Mouse (Mus musculus) urinary bladder, postnatal 10 days (tissue): ENCODE results near the gene Fkbp4.

Experiments used
- DNase-seq: peaks from one replicate; pipeline ENCODE4 v3.0.0; 2022; ENCODE audit warnings: low spot score

The Fkbp4 gene

GRCm38 (mm10) chr6:128438317-128438870, at the start of gene Fkbp4:
Gene Fkbp4 (minus strand): TSS chr6:128438677.
- DNase-seq = peak; percentile 70

DNA sequence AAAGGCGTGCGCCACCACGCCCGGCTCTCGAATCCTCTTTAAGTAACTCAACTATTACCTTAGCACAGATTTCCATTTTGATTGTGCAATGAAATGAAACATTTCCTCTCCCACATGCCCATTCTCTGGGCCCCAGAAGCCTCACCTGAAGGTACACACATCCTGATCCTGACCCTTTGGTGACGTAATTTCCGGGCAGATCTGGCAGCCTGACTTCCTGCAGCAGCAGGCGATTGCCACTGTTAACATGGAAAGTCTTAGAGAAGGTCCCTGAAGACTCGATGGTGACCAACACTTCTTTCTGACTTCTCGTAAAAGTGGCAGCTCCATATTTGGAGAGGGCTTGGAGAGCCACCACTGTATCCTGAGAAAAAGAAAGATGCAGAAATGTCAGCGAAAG, 49.3 kb upstream of the Fkbp4 start:
- DNase-seq = no peak

GRCm38 (mm10) chr6:128479463-128480454, 41.3 kb upstream of the Fkbp4 start:
- peak; percentile 96 for DNase-seq

GRCm38 (mm10) chr6:128477495-128477894, 39.0 kb upstream of the Fkbp4 start:
- no peak for DNase-seq

GRCm38 (mm10) chr6:128474112-128474511, 35.6 kb upstream of the Fkbp4 start:
- DNase-seq = no peak

GRCm38 (mm10) chr6:128469451-128469850, 31.0 kb upstream of the Fkbp4 start:
- no peak for DNase-seq

- DNase-seq = no peak
These were observed 28.8 kb upstream of the Fkbp4 start for GRCm38 (mm10) chr6:128467298-128467697.

GRCm38 (mm10) chr6:128466563-128466962, 28.1 kb upstream of the Fkbp4 start:
- no peak for DNase-seq

GRCm38 (mm10) chr6:128466043-128466442, 27.6 kb upstream of the Fkbp4 start:
- no peak for DNase-seq

- no peak for DNase-seq
These were observed 26.5 kb upstream of the Fkbp4 start for GRCm38 (mm10) chr6:128464996-128465395.

DNA sequence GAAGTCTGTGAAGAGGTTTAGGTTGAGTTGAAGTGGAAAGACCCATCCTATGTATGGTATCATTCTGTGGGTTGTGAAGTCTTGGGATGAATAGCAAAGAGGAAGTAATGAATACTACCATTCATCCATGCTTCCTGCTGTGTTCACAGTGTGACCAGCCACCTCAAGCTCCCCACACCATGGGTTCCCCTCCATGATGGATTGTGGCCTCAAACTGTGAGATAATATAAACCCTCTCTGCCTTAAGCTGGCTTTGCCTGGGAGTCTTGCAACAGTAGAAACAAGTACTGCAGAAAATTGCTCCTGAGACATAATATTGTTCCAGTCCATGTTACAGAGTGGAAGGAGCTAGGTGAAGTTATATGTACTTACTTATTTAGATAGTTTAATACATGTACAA, 23.1 kb upstream of the Fkbp4 start:
- no peak for DNase-seq

- DNase-seq = no peak
These were observed 22.4 kb upstream of the Fkbp4 start for GRCm38 (mm10) chr6:128460729-128461503.

- no peak for DNase-seq
These were observed 21.8 kb upstream of the Fkbp4 start for GRCm38 (mm10) chr6:128460321-128460720.

DNA sequence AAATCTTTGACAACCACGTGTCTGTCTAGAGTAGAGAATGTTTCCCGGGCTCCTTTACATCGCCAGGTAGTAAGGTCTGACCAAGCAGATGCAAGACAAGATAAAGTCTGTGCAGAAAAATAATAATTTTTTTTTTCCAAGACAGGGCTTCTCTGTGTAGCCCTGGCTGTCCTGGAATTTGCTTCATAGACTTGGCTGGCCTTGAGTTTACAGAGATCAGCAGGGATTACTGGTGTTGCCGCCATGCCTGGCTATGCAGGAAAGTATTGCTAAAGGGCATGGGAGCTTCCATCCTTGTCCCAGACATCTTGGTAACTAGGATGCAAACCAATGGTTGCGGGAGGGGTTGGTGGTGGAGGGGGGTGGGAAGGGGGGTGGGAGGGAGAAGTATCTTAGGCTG, 18.7 kb upstream of the Fkbp4 start:
- no peak for DNase-seq

DNA sequence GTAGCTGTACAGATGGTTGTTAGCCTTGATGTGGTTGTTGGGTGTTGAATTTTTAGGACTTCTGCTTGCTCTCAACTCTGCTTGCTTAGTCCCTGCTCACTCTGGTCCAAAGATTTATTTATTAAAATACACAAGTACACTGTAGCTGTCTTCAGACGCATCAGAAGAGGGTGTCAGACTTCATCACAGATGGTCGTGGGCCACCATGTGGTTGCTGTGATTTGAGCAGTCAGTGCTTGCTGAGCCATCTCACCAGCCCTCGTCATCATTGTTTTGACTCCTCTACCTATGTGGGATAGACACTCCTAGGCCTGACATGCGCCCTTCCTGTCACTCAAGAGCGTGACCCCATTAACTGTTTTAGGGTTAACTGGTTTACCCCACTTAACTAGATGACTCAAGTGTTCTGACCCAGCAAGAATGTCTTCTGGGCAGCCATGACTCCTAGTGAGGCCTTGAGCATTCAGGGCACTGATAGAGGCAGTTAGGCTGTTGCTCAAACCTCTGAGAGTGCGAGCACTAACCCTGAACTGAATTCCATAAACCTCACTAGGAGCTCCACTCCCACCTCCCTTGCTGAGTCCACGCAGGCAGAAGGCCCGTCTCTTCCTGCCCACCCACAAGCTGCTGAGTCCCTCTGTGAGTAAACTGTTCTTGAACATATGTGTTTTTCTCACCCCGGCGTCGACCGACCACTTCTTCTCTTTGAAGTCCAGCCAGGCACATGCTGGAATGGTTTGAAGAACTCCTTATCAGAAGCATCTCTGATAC, 17.5 kb upstream of the Fkbp4 start:
- no peak for DNase-seq

- DNase-seq = no peak
These were observed 8.6 kb upstream of the Fkbp4 start for GRCm38 (mm10) chr6:128447063-128447462.

DNA sequence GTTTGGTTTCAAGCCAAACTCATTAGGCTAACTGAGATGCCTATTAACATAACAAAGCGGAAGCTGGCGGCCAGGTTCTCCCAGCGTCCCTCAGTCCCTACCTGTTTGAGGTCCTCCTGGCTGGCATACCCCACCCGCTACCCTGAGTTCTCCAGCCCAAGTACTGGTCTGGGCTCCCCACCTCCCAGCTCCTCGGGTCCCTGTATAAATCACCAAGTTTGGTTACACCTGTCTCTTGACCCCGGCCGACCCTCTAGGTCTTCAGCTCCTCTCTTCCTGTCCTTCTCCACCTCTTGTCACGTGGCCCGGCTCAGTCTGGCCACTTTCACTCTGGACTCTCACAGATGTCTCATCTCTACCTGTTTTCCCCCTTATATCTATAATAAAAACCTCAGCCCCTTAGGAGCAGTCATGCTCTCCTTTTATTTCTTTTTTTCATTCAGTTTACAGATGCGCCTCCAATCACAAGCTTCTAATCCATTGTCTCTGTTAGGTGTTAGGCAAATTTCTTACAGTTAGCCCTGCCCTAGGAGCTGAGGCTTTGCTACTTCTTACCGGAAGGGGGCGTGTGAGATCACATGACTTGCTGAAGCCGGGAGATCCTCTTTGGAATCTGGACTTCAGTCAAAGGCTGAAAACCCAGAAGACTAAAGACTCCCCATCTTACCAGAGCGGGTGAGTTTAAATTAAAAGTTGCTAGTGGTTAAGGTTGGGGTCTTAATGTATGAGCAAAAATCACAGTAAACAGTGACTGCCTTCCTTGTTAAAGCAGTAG, 7.5 kb upstream of the Fkbp4 start:
- DNase-seq = no peak

GRCm38 (mm10) chr6:128440238-128440637, 1.8 kb upstream of the Fkbp4 start:
- no peak for DNase-seq

DNA sequence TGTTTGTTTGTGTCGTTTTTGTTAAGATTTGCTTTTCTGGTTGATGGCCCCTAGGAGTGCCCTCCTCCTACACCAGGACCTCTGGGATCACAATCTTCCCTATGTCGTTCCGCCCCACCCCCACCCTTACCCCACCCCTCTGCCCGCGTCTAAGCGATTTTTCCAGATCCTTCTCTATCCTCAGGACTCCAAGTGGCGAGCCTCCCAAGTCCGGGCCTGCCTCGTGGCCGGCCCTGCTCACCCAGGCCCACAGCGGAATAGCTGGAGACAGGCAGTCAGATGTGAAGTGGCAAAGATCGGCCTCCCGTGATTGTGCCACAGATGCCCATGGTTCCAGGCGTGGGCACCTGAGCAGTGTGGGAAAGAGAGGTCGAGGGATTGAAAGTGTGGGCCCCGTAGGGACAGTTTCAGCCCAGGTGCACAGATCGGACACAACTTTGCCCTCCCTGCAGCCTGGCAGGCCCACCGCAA, 429 bp upstream of the Fkbp4 start:
- no peak for DNase-seq

DNA sequence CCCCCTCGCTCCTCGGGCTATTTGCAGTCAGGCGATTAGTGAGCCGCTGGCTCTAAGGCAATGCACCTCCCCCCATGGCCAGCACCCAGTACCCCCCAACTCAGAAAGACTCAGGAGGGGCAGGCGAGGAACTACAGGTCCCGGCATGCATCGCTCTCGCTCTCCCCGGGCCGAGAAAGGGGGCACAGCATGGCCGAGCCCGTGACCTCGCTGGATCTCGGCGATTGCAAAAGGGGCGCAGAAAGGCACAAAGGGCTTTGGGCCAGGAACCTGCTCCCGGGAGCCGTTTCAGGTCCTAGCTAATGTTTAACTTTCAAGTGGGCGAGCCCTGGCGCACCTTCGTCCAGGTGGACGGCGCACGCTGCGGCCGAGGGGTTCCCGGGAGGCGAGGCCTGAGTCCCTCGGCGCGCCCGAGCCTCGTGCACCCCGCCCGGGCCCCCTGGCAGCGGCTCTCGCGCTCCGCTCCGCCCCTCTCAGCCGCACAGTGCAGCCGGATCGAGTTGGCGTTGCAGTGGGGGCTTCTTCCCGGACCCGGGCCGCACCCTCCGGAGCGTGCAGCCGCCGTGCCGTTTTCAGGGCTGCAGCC, 653 bp downstream of the Fkbp4 start:
- peak; percentile 16 for DNase-seq

DNA sequence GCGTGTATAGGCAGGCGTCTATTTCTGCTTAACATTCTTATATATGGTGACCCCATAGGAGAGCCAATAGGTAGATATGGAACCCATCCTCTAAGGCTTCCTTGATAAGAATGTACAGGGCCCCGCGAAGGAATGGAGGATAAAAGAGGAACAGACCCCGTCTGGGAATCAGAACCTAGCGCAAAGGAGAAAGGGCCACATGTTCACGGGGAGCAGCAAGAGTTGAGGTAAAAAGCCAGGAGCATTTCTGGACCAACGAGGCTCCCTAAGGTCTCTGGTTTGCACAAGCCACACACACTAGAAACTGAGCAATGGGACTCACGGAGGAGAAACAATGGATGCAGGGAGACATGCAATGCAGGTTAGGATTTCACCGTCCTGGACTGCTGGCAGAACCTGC, 1.2 kb downstream of the Fkbp4 start:
- DNase-seq = no peak
